Mouse (Mus musculus) intestine, embryonic 15.5 days (tissue): ENCODE measurements around the gene 1110025L11Rik. TPM values are rescaled to one million over a fixed set of nuclear protein-coding genes. Genes with fewer than 3 reads are reported as not detected.
"Not testable (repeated sequence)": the region's sequence is repeated elsewhere in the genome, so short reads cannot be mapped to it uniquely, and the experiment has no call there.

Source experiments
- ATAC-seq: fragments of 200-750 bp; cut with Nextera tagmentation; 2 replicates; pipeline ENCODE4 v1.8.0; 2017; ENCODE audit warnings: moderate TSS enrichment, moderate library complexity
- H3K27ac ChIP-seq: fragments of 300-500 bp; sonication (generic); 2 replicates; pipeline ENCODE4 v1.5.1; 2015; ENCODE audit warnings: mild to moderate bottlenecking, inconsistent platforms
- H3K27me3 ChIP-seq: fragments of 300-500 bp; sonication (generic); replicated peaks from 2 replicates; pipeline ENCODE4 v1.6.1; 2015; ENCODE audit warnings: inconsistent platforms
- H3K36me3 ChIP-seq: fragments of 300-500 bp; sonication (generic); 2 replicates; pipeline ENCODE4 v1.6.1; 2015; ENCODE audit warnings: inconsistent platforms
- H3K4me1 ChIP-seq: fragments of 300-500 bp; sonication (generic); replicated peaks from 2 replicates; pipeline ENCODE4 v1.6.1; 2015; ENCODE audit warnings: inconsistent platforms
- H3K4me2 ChIP-seq: fragments of 300-500 bp; sonication (generic); replicated peaks from 2 replicates; pipeline ENCODE4 v1.6.1; 2015; ENCODE audit warnings: mild to moderate bottlenecking, inconsistent platforms
- H3K4me3 ChIP-seq: fragments of 300-500 bp; sonication (generic); replicated peaks from 2 replicates; pipeline ENCODE4 v1.5.1; 2015; ENCODE audit warnings: inconsistent platforms
- H3K9ac ChIP-seq: fragments of 300-500 bp; sonication (generic); 2 replicates; pipeline ENCODE4 v1.6.1; 2015; ENCODE audit warnings: inconsistent platforms
- H3K9me3 ChIP-seq: fragments of 300-500 bp; sonication (generic); 2 replicates; pipeline ENCODE4 v1.6.1; 2016; ENCODE audit warnings: inconsistent platforms
- WGBS: fragments of 180-500 bp; shearing (Covaris S2); methylation state at CpG from one replicate; pipeline ENCODE4 v1.1.7; 2015; 5-methylcytosine and 5-hydroxymethylcytosine counted together
- polyA plus RNA-seq: library from polyadenylated mRNA; unstranded; fragments of >200 nt; fragmentation: Nextera tagmentation; extraction: Ambion mirVana; gene quantifications from 2 replicates; pipeline ENCODE4 v1.2.1, GENCODE M21; 2015

Gene 1110025L11Rik
- not detected in 2 replicates for polyA plus RNA-seq

DNA sequence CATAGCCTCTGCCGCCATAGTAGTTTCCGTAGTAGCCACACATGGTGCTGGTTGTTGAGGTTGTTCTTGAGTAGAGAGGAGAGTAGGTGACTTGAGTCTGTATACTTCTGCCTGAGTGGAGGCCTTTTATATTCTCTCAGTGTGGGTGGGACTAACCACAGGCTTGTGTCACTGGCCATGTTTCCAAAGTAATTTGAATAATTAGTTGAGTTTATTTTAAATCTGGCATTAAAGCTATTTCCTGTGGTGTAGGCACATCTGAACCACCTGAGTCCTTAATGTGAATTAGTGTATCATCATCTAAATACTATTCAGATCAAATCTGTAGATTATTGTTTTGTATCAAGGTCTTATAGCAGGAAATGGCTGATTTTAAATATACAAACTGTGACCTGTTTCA lies at the start of gene 1110025L11Rik:
TSS of gene 1110025L11Rik (minus strand) at position 101 of the 400 bp plus-strand sequence.
- not testable (repeated sequence) for H3K27me3 ChIP-seq, H3K27ac ChIP-seq, H3K4me3 ChIP-seq, H3K36me3 ChIP-seq, ATAC-seq, H3K4me1 ChIP-seq, H3K9ac ChIP-seq, H3K9me3 ChIP-seq, H3K4me2 ChIP-seq
- no CpG with 5 or more reads among the region's 2 CpGs for whole genome bisulfite sequencing

DNA sequence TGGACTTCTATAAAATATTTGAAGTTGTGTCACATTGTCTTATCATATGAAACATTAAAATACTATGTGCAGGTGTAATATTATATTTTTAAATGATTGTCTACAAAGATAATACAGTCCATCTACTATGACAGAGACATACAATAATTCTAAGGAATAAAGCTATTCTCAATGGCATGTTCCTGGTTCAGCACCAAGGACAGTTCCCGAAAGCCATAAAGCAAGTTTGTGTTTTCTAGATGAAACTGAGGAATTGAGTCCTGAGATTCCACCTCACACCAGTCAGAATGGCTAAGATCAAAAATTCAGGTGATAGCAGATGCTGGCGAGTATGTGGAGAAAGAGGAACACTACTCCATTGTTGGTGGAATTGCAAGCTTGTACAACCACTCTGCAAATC lies 7.2 kb upstream of the 1110025L11Rik start:
- 65% methylated on average over 2 of the region's 2 CpGs for WGBS

DNA sequence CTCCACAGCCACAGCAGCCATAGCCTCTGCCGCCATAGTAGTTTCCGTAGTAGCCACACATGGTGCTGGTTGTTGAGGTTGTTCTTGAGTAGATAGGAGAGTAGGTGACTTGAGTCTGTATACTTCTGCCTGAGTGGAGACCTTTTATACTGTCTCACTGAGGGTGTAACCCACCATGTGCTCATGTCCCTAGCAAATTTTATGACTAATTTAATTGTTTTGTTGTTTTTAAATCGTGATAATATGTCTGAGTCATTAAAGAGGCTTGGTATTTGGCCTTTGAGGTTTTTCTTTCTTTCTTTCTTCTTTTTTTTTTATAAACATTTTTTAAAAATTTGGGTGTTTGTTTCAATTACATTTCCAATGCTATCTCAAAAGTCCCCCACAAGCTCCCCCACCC lies 16.0 kb downstream of the 1110025L11Rik start, which contains the start of gene Krtap6-5:
TSS of gene Krtap6-5 (minus strand) at position 101 of the 400 bp plus-strand sequence.
- Histone ChIP-seq H3K27ac (no peak within 1 kb of the TSS), H3K36me3 (no peaks in the 10 kb centered on the region), H3K4me3 (no peak within 1 kb of the TSS), H3K9me3 (no peaks in the 10 kb centered on the region), H3K27me3 (no peaks in the 10 kb centered on the region), H3K4me1 (no peaks in the 10 kb centered on the region), H3K9ac (no peak within 1 kb of the TSS), H3K4me2 (no peak within 1 kb of the TSS)
- WGBS, result 85% methylated on average over 3 of the region's 3 CpGs
- no peak for ATAC-seq

More for the DNA sequence above, 7.2 kb upstream of the 1110025L11Rik start:
- not testable (repeated sequence) for ATAC-seq, H3K9me3 ChIP-seq, H3K36me3 ChIP-seq, H3K4me2 ChIP-seq, H3K27ac ChIP-seq, H3K4me3 ChIP-seq, H3K9ac ChIP-seq, H3K4me1 ChIP-seq, H3K27me3 ChIP-seq

DNA sequence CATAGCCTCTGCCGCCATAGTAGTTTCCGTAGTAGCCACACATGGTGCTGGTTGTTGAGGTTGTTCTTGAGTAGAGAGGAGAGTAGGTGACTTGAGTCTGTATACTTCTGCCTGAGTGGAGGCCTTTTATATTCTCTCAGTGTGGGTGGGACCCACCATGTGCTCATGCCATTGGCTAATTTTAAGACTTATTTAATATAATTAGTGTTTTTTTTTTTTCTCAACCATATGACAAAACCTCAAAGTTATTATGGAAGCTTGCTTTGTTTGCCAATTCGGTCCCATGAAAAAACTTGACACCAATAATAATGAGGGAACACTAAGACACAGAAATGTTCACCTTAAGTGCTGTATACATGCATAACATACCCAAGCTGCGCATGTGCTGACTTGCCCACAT lies 22.4 kb downstream of the 1110025L11Rik start, which contains the start of gene Gm10228:
TSS of gene Gm10228 (minus strand) at position 101 of the 400 bp plus-strand sequence.
- not testable (repeated sequence) for H3K9me3 ChIP-seq, H3K36me3 ChIP-seq, H3K27me3 ChIP-seq, H3K4me3 ChIP-seq, H3K4me2 ChIP-seq, H3K27ac ChIP-seq, H3K4me1 ChIP-seq, H3K9ac ChIP-seq, ATAC-seq
- 83% methylated on average over 2 of the region's 4 CpGs for WGBS

- H3K9me3 ChIP-seq, H3K4me2 ChIP-seq, H3K4me1 ChIP-seq, H3K27ac ChIP-seq, ATAC-seq, H3K27me3 ChIP-seq, H3K36me3 ChIP-seq, H3K9ac ChIP-seq, H3K4me3 ChIP-seq: not testable (repeated sequence)
- WGBS, result 97% methylated on average over 3 of the region's 3 CpGs
Measured at GRCm38 (mm10) chr16:89031399-89031798, 32.4 kb downstream of the 1110025L11Rik start, which contains the start of gene Krtap6-1. Krtap6-1 (plus strand) TSS chr16:89031699.

DNA sequence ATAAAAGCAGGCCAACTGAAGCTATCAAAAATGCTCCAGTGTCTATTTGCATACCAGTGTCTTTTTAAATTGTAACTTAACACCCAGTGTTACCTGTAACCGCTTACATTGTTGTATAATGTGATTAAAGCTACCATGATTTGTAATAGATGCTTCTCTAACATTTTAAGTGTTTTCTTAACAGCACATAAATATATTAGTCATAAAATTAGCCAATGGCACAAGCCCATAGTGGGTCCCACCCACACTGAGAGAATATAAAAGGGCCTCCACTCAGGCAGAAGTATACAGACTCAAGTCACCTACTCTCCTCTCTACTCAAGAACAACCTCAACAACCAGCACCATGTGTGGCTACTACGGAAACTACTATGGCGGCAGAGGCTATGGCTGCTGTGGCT lies 48.8 kb downstream of the 1110025L11Rik start, which contains the start of gene Gm10229:
TSS of gene Gm10229 (plus strand) at position 301 of the 400 bp plus-strand sequence.
- not testable (repeated sequence) for H3K27ac ChIP-seq, H3K9me3 ChIP-seq, H3K9ac ChIP-seq, H3K27me3 ChIP-seq, H3K36me3 ChIP-seq, H3K4me1 ChIP-seq, ATAC-seq, H3K4me2 ChIP-seq, H3K4me3 ChIP-seq
- WGBS, result 97% methylated on average over 3 of the region's 3 CpGs

GRCm38 (mm10) chr16:89013973-89014372 lies 49.8 kb downstream of the 1110025L11Rik start:
- no peak overlapping the region for H3K27ac ChIP-seq
- WGBS, result 95% methylated on average over 3 of the region's 3 CpGs
- H3K36me3 ChIP-seq, result no peaks in the 10 kb centered on the region

More at GRCm38 (mm10) chr16:89013973-89014372, 49.8 kb downstream of the 1110025L11Rik start:
- H3K4me3 ChIP-seq, result no peak overlapping the region
- no peak overlapping the region for H3K9ac ChIP-seq
- no peaks in the 10 kb centered on the region for H3K27me3 ChIP-seq
- H3K4me1 ChIP-seq, result no peaks in the 10 kb centered on the region
- ATAC-seq, result no peak
- no peak overlapping the region for H3K4me2 ChIP-seq
- no peaks in the 10 kb centered on the region for H3K9me3 ChIP-seq

Other genes with a start within 250 kb of the 1110025L11Rik start
- not detected in 2 replicates for gene Krtap15, start 243.8 kb downstream of the 1110025L11Rik start, polyA plus RNA-seq
- gene Krtap14, start 237.9 kb downstream of the 1110025L11Rik start, polyA plus RNA-seq, result not detected in 2 replicates
- not detected in 2 replicates for gene Krtap19-1, start 194.6 kb downstream of the 1110025L11Rik start, polyA plus RNA-seq
- gene Krtap19-2, start 189.7 kb downstream of the 1110025L11Rik start, polyA plus RNA-seq, result not detected in 2 replicates
- not detected in 2 replicates for gene Krtap19-3, start 186.0 kb downstream of the 1110025L11Rik start, polyA plus RNA-seq
- not detected in 2 replicates for gene Krtap19-4, start 178.9 kb downstream of the 1110025L11Rik start, polyA plus RNA-seq
- not detected in 2 replicates for gene Krtap19-5, start 167.5 kb downstream of the 1110025L11Rik start, polyA plus RNA-seq
- gene Krtap19-9b, start 131.7 kb downstream of the 1110025L11Rik start, polyA plus RNA-seq, result not detected in 2 replicates
- gene Krtap16-3, start 101.1 kb downstream of the 1110025L11Rik start, polyA plus RNA-seq, result not detected in 2 replicates
- not detected in 2 replicates for gene Krtap22-2, start 53.2 kb downstream of the 1110025L11Rik start, polyA plus RNA-seq
- not detected in 2 replicates for gene Gm10229, start 48.7 kb downstream of the 1110025L11Rik start, polyA plus RNA-seq
- not detected in 2 replicates for gene Krtap6-1, start 32.3 kb downstream of the 1110025L11Rik start, polyA plus RNA-seq
- not detected in 2 replicates for gene Gm10228, start 22.5 kb downstream of the 1110025L11Rik start, polyA plus RNA-seq
- not detected in 2 replicates for gene Krtap6-5, start 16.1 kb downstream of the 1110025L11Rik start, polyA plus RNA-seq
- not detected in 2 replicates for gene Krtap6-3, start 20.0 kb upstream of the 1110025L11Rik start, polyA plus RNA-seq
- gene Gm6358, start 76.8 kb upstream of the 1110025L11Rik start, polyA plus RNA-seq, result not detected in 2 replicates
- gene Gm10061, start 87.1 kb upstream of the 1110025L11Rik start, polyA plus RNA-seq, result not detected in 2 replicates
- gene Gm9789, start 94.0 kb upstream of the 1110025L11Rik start, polyA plus RNA-seq, result not detected in 2 replicates
- not detected in 2 replicates for gene Gm7735, start 105.5 kb upstream of the 1110025L11Rik start, polyA plus RNA-seq
- gene 1110057P08Rik, start 110.7 kb upstream of the 1110025L11Rik start, polyA plus RNA-seq, result not detected in 2 replicates
- not detected in 2 replicates for gene Krtap20-2, start 141.9 kb upstream of the 1110025L11Rik start, polyA plus RNA-seq